Mouse (Mus musculus) bone marrow, adult 2 months (tissue): ENCODE measurements around the gene Mettl27. TPM values are rescaled to one million over a fixed set of nuclear protein-coding genes. Genes with fewer than 3 reads are reported as not detected.

Source experiments
- H3K27ac ChIP-seq: fragments of 200-500 bp; 2 replicates; pipeline ENCODE4 v1.5.1; 2012; ENCODE audit warnings: low read depth, mild to moderate bottlenecking, control low read depth, inconsistent platforms, low read length; ENCODE audit not compliant: control insufficient read depth, poor library complexity, insufficient read depth
- H3K4me1 ChIP-seq: fragments of 200-500 bp; 2 replicates; pipeline ENCODE4 v1.6.1; 2011; ENCODE audit warnings: low read length; ENCODE audit not compliant: control insufficient read depth, insufficient read depth
- H3K4me3 ChIP-seq: fragments of 200-500 bp; replicated peaks from 2 replicates; pipeline ENCODE3; 2011; ENCODE audit warnings: mild to moderate bottlenecking, low read depth, low read length, control low read depth; ENCODE audit not compliant: control insufficient read depth
- CTCF ChIP-seq: fragments of 200-500 bp; IDR thresholded peaks from 2 replicates; pipeline ENCODE4 v1.5.1; 2011; ENCODE audit warnings: low read length, control low read depth; ENCODE audit not compliant: control insufficient read depth, insufficient read depth
- POLR2A ChIP-seq: fragments of 200-500 bp; IDR thresholded peaks from 2 replicates; pipeline ENCODE4 v1.6.1; 2011; ENCODE audit warnings: low read depth, mild to moderate bottlenecking, control low read depth, low read length, borderline replicate concordance; ENCODE audit not compliant: control insufficient read depth
- WGBS: fragments of 180-500 bp; shearing (Covaris S2); methylation state at CpG from one replicate; pipeline ENCODE4 v1.1.7; 2018; 5-methylcytosine and 5-hydroxymethylcytosine counted together
- polyA plus RNA-seq: library from polyadenylated mRNA; stranded (reverse); fragments of >200 nt; gene quantifications from 2 replicates; pipeline ENCODE4 v1.2.4, GENCODE M21; 2011; ENCODE audit warnings: low replicate concordance; ENCODE audit not compliant: missing spikeins, insufficient read depth, insufficient read length

Mettl27 gene
- polyA plus RNA-seq, 1 experiment: 11.4 TPM

- WGBS: 67% methylated on average over 4 of the region's 4 CpGs
- Histone ChIP-seq H3K27ac (peak overlapping the region; percentile 87), H3K4me1 (no peaks in the 10 kb centered on the region; the same call in 1 of the 2 replicates)
These were observed 18.4 kb upstream of the Mettl27 start for GRCm38 (mm10) chr5:134913753-134914152.

GRCm38 (mm10) chr5:134914510-134914909 lies 17.7 kb upstream of the Mettl27 start:
- H3K27ac ChIP-seq: peak overlapping the region; percentile 87
- no peak for TF ChIP-seq CTCF
- TF ChIP-seq POLR2A: no peak
- H3K4me3 ChIP-seq: peak overlapping the region; percentile 60
- no peaks in the 10 kb centered on the region; the same call in 1 of the 2 replicates for H3K4me1 ChIP-seq
- WGBS: 65% methylated on average over 8 of the region's 8 CpGs

More at GRCm38 (mm10) chr5:134913753-134914152, 18.4 kb upstream of the Mettl27 start:
- TF ChIP-seq POLR2A: peak; percentile 77; the same call in 1 of the 2 replicates
- no peak for TF ChIP-seq CTCF
- peak overlapping the region; percentile 60 for H3K4me3 ChIP-seq

GRCm38 (mm10) chr5:134915311-134915710 lies 16.9 kb upstream of the Mettl27 start, which contains the start of gene Cldn13:
Gene Cldn13, minus strand, starts transcription at chr5:134915526.
- WGBS: 49% methylated on average over 8 of the region's 8 CpGs
- TF ChIP-seq CTCF (no peak), POLR2A (peak; percentile 73; the same call in 1 of the 2 replicates)
- H3K4me1 ChIP-seq: peaks cover 3% of the 10 kb centered on the region
- peak within 1 kb of the TSS; percentile 87 for H3K27ac ChIP-seq
- H3K4me3 ChIP-seq: peak within 1 kb of the TSS; percentile 75

- peaks cover 6% of the 10 kb centered on the region for H3K4me1 ChIP-seq
These were observed 13.9 kb upstream of the Mettl27 start for GRCm38 (mm10) chr5:134918071-134918832.

GRCm38 (mm10) chr5:134919097-134919496 lies 13.1 kb upstream of the Mettl27 start:
- WGBS: 61% methylated on average over 3 of the region's 3 CpGs
- H3K4me3 ChIP-seq: no peak overlapping the region
- H3K27ac ChIP-seq: peak overlapping the region; percentile 89
- peaks cover 6% of the 10 kb centered on the region for H3K4me1 ChIP-seq
- TF ChIP-seq POLR2A: peak; percentile 63
- no peak for TF ChIP-seq CTCF

More at GRCm38 (mm10) chr5:134918071-134918832, 13.9 kb upstream of the Mettl27 start:
- peak overlapping the region; percentile 88 for H3K27ac ChIP-seq
- WGBS: 39% methylated on average over 16 of the region's 16 CpGs
- peak overlapping the region; percentile 21 for H3K4me3 ChIP-seq
- TF ChIP-seq POLR2A (no peak), CTCF (peak; percentile 89)

- 59% methylated on average over 6 of the region's 6 CpGs for WGBS
- Histone ChIP-seq H3K4me3 (no peak overlapping the region), H3K27ac (peak overlapping the region; percentile 89), H3K4me1 (peaks cover 6% of the 10 kb centered on the region)
- TF ChIP-seq CTCF (no peak), POLR2A (no peak)
These were observed 12.0 kb upstream of the Mettl27 start for GRCm38 (mm10) chr5:134920106-134920687.

GRCm38 (mm10) chr5:134921106-134921505 lies 11.1 kb upstream of the Mettl27 start:
- 59% methylated on average over 8 of the region's 8 CpGs for WGBS
- Histone ChIP-seq H3K27ac (peak overlapping the region; percentile 90), H3K4me3 (no peak overlapping the region), H3K4me1 (peaks cover 6% of the 10 kb centered on the region)
- TF ChIP-seq CTCF (no peak), POLR2A (no peak)

GRCm38 (mm10) chr5:134923141-134923540 lies 9.0 kb upstream of the Mettl27 start:
- Histone ChIP-seq H3K4me1 (peaks cover 6% of the 10 kb centered on the region), H3K4me3 (no peak overlapping the region), H3K27ac (no peak overlapping the region)
- no peak for TF ChIP-seq POLR2A
- TF ChIP-seq CTCF: no peak
- 67% methylated on average over 6 of the region's 6 CpGs for WGBS
